Mouse (Mus musculus) heart, embryonic 13.5 days (tissue): Measurements from ENCODE around the gene Nags. TPM values are rescaled to one million over a fixed set of nuclear protein-coding genes. Genes with fewer than 3 reads are reported as not detected.

Experiments used
- ATAC-seq: fragments of 200-750 bp; cut with Nextera tagmentation; 2 replicates; pipeline ENCODE4 v1.8.0; 2017; ENCODE audit warnings: moderate TSS enrichment; ENCODE audit not compliant: insufficient number of reproducible peaks, low FRiP score, low TSS enrichment; ENCODE audit errors: extremely low read depth
- H3K27ac ChIP-seq: fragments of 300-500 bp; sonication (generic); replicated peaks from 2 replicates; pipeline ENCODE4 v1.5.1; 2015; ENCODE audit warnings: moderate library complexity, mild to moderate bottlenecking, inconsistent platforms
- H3K27me3 ChIP-seq: fragments of 300-500 bp; sonication (generic); replicated peaks from 2 replicates; pipeline ENCODE4 v1.6.1; 2015; ENCODE audit warnings: mild to moderate bottlenecking, inconsistent platforms
- H3K36me3 ChIP-seq: fragments of 300-500 bp; sonication (generic); 2 replicates; pipeline ENCODE4 v1.6.1; 2015; ENCODE audit warnings: mild to moderate bottlenecking, inconsistent platforms
- H3K4me1 ChIP-seq: fragments of 300-500 bp; sonication (generic); 2 replicates; pipeline ENCODE4 v1.6.1; 2015; ENCODE audit warnings: inconsistent platforms
- H3K4me2 ChIP-seq: fragments of 300-500 bp; sonication (generic); 2 replicates; pipeline ENCODE4 v1.6.1; 2015; ENCODE audit warnings: inconsistent platforms, mild to moderate bottlenecking, moderate library complexity
- H3K4me3 ChIP-seq: fragments of 300-500 bp; sonication (generic); 2 replicates; pipeline ENCODE4 v1.5.1; 2015; ENCODE audit warnings: moderate library complexity, mild to moderate bottlenecking, inconsistent platforms
- H3K9ac ChIP-seq: fragments of 300-500 bp; sonication (generic); 2 replicates; pipeline ENCODE4 v1.6.1; 2015; ENCODE audit warnings: inconsistent platforms, mild to moderate bottlenecking, moderate library complexity
- H3K9me3 ChIP-seq: fragments of 300-500 bp; sonication (generic); 2 replicates; pipeline ENCODE4 v1.6.1; 2016; ENCODE audit warnings: inconsistent platforms
- WGBS: fragments of 180-500 bp; shearing (Covaris S2); methylation state at CpG from one replicate; pipeline ENCODE4 v1.1.7; 2015; ENCODE audit warnings: mixed read lengths; 5-methylcytosine and 5-hydroxymethylcytosine counted together
- polyA plus RNA-seq: library from polyadenylated mRNA; unstranded; fragments of >200 nt; fragmentation: Nextera tagmentation; extraction: Ambion mirVana; gene quantifications from 2 replicates; pipeline ENCODE4 v1.2.1, GENCODE M21; 2015

Gene Nags
- 0.33 TPM in 1 of 2 replicates, not detected in the other for polyA plus RNA-seq

DNA sequence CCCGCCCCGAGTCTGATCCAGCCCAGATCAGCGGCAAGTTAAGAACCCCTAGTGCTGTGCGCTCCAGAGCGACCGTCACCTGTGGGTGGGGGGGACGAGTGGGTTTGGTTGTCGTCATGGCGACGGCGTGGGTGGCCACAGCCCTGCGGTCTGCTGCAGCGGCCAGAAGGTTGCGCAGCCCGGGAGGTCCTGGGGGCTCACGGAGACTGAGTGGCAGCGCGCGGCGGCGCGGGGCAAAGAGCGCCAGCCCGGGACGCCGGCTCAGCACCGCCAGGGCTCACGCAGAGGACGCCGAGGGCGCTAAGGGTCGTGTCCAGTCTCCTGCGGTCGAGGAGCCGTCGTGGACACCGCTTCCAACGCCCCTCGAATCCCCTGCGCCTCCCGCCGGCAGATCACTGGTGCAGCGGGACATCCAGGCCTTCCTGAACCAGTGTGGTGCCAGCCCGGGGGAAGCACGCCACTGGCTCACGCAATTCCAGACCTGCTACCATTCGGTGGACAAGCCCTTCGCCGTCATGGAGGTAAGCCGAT, at the start of gene Nags:
Gene Nags (plus strand): TSS at position 43 of the 531 bp plus-strand sequence.
- H3K9ac ChIP-seq: peak within 1 kb of the TSS; percentile 72
- no peak for ATAC-seq
- H3K4me3 ChIP-seq: peak within 1 kb of the TSS; percentile 50
- no peaks in the 10 kb centered on the region for H3K36me3 ChIP-seq
- peak within 1 kb of the TSS; percentile 75 for H3K4me2 ChIP-seq
- H3K9me3 ChIP-seq: no peaks in the 10 kb centered on the region
- peaks cover 84% of the 10 kb centered on the region for H3K27me3 ChIP-seq
- no peak within 1 kb of the TSS for H3K27ac ChIP-seq
- peaks cover 33% of the 10 kb centered on the region for H3K4me1 ChIP-seq
- WGBS: 2% methylated on average over 50 of the region's 50 CpGs

DNA sequence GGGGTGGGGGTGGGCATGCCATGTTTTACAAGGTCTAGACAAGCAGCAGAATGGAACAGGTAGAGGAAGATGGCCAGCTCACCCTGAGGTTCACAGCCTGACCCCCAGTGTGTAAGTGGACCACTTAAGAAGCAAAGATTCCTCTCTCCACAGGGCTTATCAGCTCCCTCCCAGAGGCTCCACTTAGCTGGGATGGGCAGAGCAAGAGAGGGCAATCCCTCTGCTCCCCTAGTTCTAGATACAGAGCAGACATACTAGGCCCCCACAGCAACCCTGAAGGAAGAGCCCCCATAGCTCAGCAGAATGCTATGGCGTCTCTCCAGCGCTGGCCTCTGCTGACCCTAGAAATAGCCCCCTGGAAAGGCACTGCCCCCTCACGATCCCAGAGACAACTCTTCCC, 49.6 kb upstream of the Nags start:
- Histone ChIP-seq H3K36me3 (no peaks in the 10 kb centered on the region), H3K4me2 (no peak overlapping the region), H3K9ac (no peak overlapping the region), H3K27me3 (peaks cover 31% of the 10 kb centered on the region), H3K27ac (no peak overlapping the region), H3K9me3 (no peaks in the 10 kb centered on the region), H3K4me3 (no peak overlapping the region), H3K4me1 (peaks cover 27% of the 10 kb centered on the region)
- WGBS: 62% methylated on average over 3 of the region's 3 CpGs
- ATAC-seq: no peak

DNA sequence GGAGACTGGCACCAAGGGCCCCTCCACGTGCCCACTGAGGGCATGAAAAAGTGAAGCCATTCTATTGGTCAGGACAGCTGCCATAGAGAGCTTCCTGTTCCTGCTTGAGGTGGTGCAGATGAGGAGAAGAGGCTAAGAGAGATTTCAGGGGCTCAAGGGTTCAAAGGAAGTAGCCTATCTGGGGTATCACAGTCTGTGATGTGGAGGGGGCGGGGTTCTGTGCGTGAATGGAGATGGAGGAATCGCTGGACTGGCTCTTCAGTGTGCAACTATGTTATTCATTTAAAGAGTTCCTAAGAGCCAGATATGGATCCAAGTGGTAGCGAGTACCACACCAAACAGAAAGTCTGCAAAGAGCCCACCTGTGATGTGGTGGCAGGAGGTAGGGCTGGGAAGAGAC, 48.9 kb upstream of the Nags start:
- Histone ChIP-seq H3K9me3 (no peaks in the 10 kb centered on the region), H3K27ac (no peak overlapping the region), H3K4me1 (peaks cover 27% of the 10 kb centered on the region), H3K4me3 (peak overlapping the region; percentile 36), H3K27me3 (peaks cover 39% of the 10 kb centered on the region), H3K4me2 (peak overlapping the region; percentile 68), H3K36me3 (no peaks in the 10 kb centered on the region), H3K9ac (0 out of 2 replicates have a peak overlapping the region, but pooled peaks have one; percentile 50)
- no peak for ATAC-seq
- WGBS: 61% methylated on average over 5 of the region's 5 CpGs

DNA sequence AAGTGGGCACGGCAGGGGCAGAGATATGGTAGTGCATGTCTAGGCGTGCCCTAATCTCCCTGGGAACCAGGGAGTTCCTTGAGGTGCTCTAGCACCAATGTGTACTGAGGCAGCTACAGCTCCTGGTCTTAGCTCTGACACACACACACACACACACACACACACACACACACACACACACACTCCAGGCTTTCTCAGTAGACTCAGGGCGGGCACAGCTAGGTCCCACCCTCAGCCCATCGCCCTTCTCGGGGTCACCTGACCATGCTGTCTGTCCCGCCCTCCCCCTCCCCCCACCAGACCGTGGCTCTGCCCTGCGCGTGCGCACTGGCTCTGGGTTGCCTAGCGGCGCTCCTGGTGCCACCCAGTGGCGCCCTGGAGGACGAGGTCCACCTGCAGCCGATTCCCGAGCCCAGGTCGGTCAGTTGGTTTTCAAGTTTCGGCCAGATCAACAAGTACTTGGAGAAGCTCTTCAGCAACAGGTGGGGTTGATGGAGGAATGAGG, 48.4 kb upstream of the Nags start:
- peaks cover 44% of the 10 kb centered on the region for H3K27me3 ChIP-seq
- H3K9me3 ChIP-seq: no peaks in the 10 kb centered on the region
- H3K9ac ChIP-seq: peak overlapping the region; percentile 77
- H3K4me1 ChIP-seq: peaks cover 29% of the 10 kb centered on the region
- H3K4me2 ChIP-seq: peak overlapping the region; percentile 68
- peak; percentile 82 for ATAC-seq
- H3K36me3 ChIP-seq: no peaks in the 10 kb centered on the region
- H3K27ac ChIP-seq: no peak overlapping the region
- H3K4me3 ChIP-seq: peak overlapping the region; percentile 36
- WGBS: 7% methylated on average over 18 of the region's 18 CpGs

DNA sequence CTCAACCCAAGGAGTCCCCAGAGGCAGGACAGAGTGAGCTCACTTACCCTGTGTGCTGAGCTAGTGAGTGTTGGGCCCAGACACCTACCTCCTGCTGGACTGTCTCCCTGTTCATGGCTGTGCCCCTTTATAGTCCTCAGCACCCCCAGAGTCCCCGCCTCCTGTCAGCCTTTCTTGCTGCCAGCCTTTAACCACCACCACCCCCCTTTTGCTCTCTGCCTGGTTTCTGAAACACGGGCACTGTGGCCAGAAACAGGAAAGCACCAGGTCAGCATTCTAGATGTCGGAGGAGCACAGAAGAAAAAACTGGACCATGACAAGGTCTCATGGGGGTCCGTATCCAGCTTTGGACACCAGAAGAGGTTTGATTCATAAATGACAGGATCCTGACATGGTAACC, 44.1 kb upstream of the Nags start, which contains the start of gene Ppy:
Gene Ppy (minus strand): TSS at position 101 of the 400 bp plus-strand sequence.
- Histone ChIP-seq H3K4me3 (0 out of 2 replicates have a peak within 1 kb of the TSS, but pooled peaks have one; percentile 11), H3K4me1 (peaks cover 23% of the 10 kb centered on the region), H3K27me3 (peaks cover 83% of the 10 kb centered on the region), H3K9me3 (no peaks in the 10 kb centered on the region), H3K36me3 (no peaks in the 10 kb centered on the region), H3K27ac (no peak within 1 kb of the TSS), H3K9ac (peak within 1 kb of the TSS; percentile 59; the same call in 1 of the 2 replicates), H3K4me2 (peak within 1 kb of the TSS; percentile 48)
- WGBS: 76% methylated on average over 4 of the region's 4 CpGs
- ATAC-seq: no peak

DNA sequence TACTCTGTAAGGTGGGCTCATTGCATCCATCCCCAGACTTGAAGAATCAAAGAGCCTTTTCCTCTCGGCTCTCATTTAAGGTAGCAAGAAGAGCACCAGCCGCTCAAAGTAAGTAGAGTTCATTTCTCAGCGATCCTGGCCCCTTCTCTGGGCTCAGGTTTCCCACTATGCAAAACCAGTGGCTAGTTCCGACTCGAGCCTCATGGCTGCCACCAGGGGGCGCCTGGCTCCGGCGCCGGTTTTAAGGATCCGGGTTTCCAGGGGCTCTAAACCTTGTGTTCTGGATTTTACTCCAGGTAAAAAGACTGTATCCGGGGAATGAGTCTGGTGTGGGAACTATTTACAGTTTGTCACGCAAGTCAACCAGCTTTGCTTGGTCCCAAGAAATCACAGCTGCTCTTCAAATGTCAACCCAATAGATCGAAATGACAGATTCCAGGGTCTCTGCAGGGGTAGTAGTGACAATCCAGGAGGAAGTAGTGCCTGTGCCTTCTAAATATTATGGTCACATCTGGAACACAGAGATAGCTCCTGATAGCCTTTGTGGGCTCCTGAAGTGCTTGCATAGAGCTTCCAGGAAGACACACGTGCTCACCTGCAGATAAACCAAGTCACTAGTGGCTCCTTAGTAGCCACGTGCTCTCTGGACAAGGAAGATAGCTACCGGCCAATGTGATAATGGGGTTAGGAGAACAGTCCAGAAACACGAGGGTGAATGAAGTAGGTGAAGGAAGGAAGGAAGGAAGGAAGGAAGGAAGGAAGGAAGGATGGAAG, 42.6 kb upstream of the Nags start:
- peak overlapping the region; percentile 48 for H3K4me2 ChIP-seq
- H3K4me1 ChIP-seq: peaks cover 14% of the 10 kb centered on the region
- H3K27ac ChIP-seq: no peak overlapping the region
- H3K4me3 ChIP-seq: peak overlapping the region; percentile 11; the same call in 1 of the 2 replicates
- no peaks in the 10 kb centered on the region for H3K36me3 ChIP-seq
- no peaks in the 10 kb centered on the region for H3K9me3 ChIP-seq
- peak overlapping the region; percentile 59; the same call in 1 of the 2 replicates for H3K9ac ChIP-seq
- ATAC-seq: no peak
- 11% methylated on average over 17 of the region's 17 CpGs for WGBS
- peaks cover 95% of the 10 kb centered on the region for H3K27me3 ChIP-seq

DNA sequence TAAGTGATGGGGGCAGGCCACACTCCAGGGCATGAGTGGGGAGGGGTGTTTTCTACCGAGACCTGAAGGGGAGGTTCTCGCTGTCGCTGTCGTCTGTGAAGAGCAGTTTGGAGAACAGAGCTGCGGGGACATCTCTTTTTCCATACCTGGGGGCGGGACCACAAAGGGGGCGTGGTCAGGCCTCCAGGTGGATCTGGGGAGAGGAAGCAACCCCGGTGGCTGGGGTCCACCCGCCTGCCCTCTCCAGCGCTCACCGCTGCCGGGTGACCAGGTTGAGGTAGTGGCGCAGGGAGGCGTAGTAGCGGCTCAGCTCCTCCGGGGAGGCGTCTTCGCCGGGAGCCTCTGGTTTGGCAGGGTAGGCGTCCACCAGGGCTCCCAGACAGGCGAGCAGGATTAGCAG, 38.4 kb upstream of the Nags start:
- peak overlapping the region; percentile 20; the same call in 1 of the 2 replicates for H3K4me3 ChIP-seq
- H3K9me3 ChIP-seq: no peaks in the 10 kb centered on the region
- no peak overlapping the region for H3K9ac ChIP-seq
- H3K4me2 ChIP-seq: peak overlapping the region; percentile 33; the same call in 1 of the 2 replicates
- no peak overlapping the region for H3K27ac ChIP-seq
- peaks cover 82% of the 10 kb centered on the region for H3K27me3 ChIP-seq
- no peaks in the 10 kb centered on the region for H3K36me3 ChIP-seq
- H3K4me1 ChIP-seq: peaks cover 12% of the 10 kb centered on the region
- WGBS: 4% methylated on average over 21 of the region's 21 CpGs
- no peak for ATAC-seq

DNA sequence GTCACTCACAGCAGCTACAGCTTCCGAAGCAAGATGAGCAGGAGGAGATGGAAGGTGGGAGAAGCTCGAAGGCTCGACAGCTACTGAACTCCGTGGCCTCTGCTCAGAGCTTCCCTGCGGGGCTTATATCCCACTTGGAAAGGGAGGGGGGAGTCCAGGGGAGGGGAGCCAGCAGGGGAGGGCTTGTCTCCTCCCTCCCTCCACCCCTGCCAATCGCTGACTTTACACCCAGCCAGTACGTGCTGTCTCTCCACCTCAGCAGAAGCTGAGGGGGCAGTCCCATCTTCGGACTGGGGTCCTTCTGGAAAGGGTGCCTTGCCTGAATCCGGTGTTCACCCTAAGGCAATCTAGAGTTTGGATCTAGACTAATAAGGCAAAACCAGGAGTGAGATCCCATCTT, 37.6 kb upstream of the Nags start, which contains the start of gene Pyy:
Gene Pyy (minus strand): TSS at position 101 of the 400 bp plus-strand sequence.
- H3K9ac ChIP-seq: no peak within 1 kb of the TSS
- no peak for ATAC-seq
- no peaks in the 10 kb centered on the region for H3K36me3 ChIP-seq
- H3K9me3 ChIP-seq: no peaks in the 10 kb centered on the region
- H3K4me2 ChIP-seq: peak within 1 kb of the TSS; percentile 33; the same call in 1 of the 2 replicates
- no peak within 1 kb of the TSS for H3K27ac ChIP-seq
- H3K4me3 ChIP-seq: peak within 1 kb of the TSS; percentile 20; the same call in 1 of the 2 replicates
- peaks cover 79% of the 10 kb centered on the region for H3K27me3 ChIP-seq
- H3K4me1 ChIP-seq: peaks cover 5% of the 10 kb centered on the region; the same call in 1 of the 2 replicates
- 9% methylated on average over 9 of the region's 9 CpGs for WGBS

DNA sequence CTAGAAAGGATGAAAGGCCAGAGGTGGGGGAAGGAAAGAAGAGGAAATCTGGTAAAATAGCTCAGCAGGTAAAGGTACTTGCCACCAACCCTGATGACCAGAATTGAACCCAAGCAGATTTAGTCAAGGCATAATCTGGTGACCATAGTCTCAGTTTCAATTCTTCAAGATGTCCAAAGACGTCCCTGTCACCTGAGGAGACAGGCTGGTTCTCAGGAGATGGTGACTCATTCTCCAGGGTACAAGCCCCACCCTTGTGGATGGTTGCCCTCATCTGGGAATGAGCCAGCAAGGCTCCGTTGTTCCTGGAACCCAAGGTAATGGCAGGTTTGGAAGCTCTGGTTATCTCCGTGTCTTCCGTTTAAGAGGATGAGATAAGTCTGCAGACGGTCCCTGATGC, 33.7 kb upstream of the Nags start:
- H3K36me3 ChIP-seq: no peaks in the 10 kb centered on the region
- H3K9me3 ChIP-seq: no peaks in the 10 kb centered on the region
- no peak for ATAC-seq
- H3K27me3 ChIP-seq: peaks cover 53% of the 10 kb centered on the region
- H3K4me3 ChIP-seq: no peak overlapping the region
- H3K4me2 ChIP-seq: no peak overlapping the region
- 21% methylated on average over 5 of the region's 5 CpGs for whole genome bisulfite sequencing
- no peak overlapping the region for H3K27ac ChIP-seq
- H3K4me1 ChIP-seq: peaks cover 5% of the 10 kb centered on the region; the same call in 1 of the 2 replicates
- no peak overlapping the region for H3K9ac ChIP-seq

DNA sequence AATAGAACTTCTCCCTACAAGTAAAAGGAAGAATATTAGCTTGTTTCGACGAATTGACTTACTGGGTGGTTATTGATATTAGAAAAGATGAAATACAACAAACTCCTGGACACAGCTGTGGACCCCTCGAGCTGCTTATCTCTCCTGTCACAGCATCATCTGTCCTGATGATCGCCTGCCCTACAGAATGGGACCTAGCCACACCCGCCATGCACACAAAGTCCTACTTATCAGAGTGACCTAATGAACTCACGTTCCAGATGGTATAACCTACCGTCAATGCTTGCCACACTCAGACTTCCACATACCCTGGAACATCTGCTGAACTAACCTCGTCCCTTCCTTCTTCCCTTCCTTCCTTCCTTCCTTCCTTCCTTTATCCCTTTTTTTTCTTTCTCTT, 29.1 kb upstream of the Nags start:
- no peak overlapping the region for H3K4me3 ChIP-seq
- no peak for ATAC-seq
- 44% methylated on average over 8 of the region's 8 CpGs for WGBS
- H3K9me3 ChIP-seq: no peaks in the 10 kb centered on the region
- no peak overlapping the region for H3K4me2 ChIP-seq
- peaks cover 20% of the 10 kb centered on the region for H3K27me3 ChIP-seq
- no peaks in the 10 kb centered on the region for H3K4me1 ChIP-seq
- no peak overlapping the region for H3K9ac ChIP-seq
- no peak overlapping the region for H3K27ac ChIP-seq
- H3K36me3 ChIP-seq: no peaks in the 10 kb centered on the region

DNA sequence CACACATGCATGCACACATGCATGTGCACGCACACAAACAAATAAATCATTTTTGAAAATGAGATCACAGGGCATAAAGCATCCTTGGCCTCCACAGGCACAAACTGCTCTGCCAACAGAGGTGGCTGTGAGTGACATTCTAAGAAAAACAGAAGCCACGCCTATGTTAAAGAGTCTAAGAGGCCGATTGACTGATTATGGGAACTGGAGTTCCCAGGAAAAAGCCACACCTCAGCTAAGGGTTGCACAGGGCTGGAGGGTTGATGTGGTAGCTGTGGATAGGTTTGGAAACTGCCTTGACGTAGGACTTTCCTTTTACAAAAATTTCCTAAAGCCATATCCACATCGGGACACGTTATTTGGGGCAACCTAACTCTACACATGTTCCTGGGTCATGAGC, 27.9 kb upstream of the Nags start:
- Histone ChIP-seq H3K4me1 (no peaks in the 10 kb centered on the region), H3K4me3 (no peak overlapping the region), H3K9me3 (no peaks in the 10 kb centered on the region), H3K36me3 (no peaks in the 10 kb centered on the region), H3K4me2 (no peak overlapping the region), H3K9ac (no peak overlapping the region), H3K27me3 (peaks cover 15% of the 10 kb centered on the region), H3K27ac (no peak overlapping the region)
- WGBS: 67% methylated on average over 6 of the region's 6 CpGs
- ATAC-seq: no peak
